Mouse (Mus musculus): ENCODE data around the gene Vav3.

Vav3 gene

GRCm38 (mm10) chr3:109692613-109693012 is 352.2 kb downstream of the Vav3 start:
- no peak for DNase-seq (ENCODE audit: low spot score)

GRCm38 (mm10) chr3:109701301-109701700 is 360.8 kb downstream of the Vav3 start:
- no peak for DNase-seq (ENCODE audit: low spot score)

- no peak for DNase-seq (ENCODE audit: low spot score)
Measured at GRCm38 (mm10) chr3:109707786-109708460, 367.5 kb downstream of the Vav3 start.

- DNase-seq (ENCODE audit: low spot score) = no peak
Measured at GRCm38 (mm10) chr3:109711751-109712150, 371.3 kb downstream of the Vav3 start.

GRCm38 (mm10) chr3:109714476-109714875 is 374.0 kb downstream of the Vav3 start:
- no peak for DNase-seq (ENCODE audit: low spot score)

- DNase-seq (ENCODE audit: low spot score) = no peak
Measured at GRCm38 (mm10) chr3:109721753-109722152, 381.3 kb downstream of the Vav3 start.

GRCm38 (mm10) chr3:109726776-109727175 is 386.3 kb downstream of the Vav3 start:
- DNase-seq (ENCODE audit: low spot score) = no peak

GRCm38 (mm10) chr3:109731592-109732230 is 391.3 kb downstream of the Vav3 start:
- DNase-seq (ENCODE audit: low spot score) = no peak

- DNase-seq (ENCODE audit: low spot score) = no peak
Measured at GRCm38 (mm10) chr3:109732327-109733182, 392.1 kb downstream of the Vav3 start.
